Mouse (Mus musculus): ENCODE measurements around the gene Ms4a2. TPM values are rescaled to one million over a fixed set of nuclear protein-coding genes. Genes with fewer than 3 reads are reported as not detected.

The Ms4a2 gene
- total and polyA plus RNA-seq, 3 experiments, result 0.21 to 0.53 (median 0.39) TPM

DNA sequence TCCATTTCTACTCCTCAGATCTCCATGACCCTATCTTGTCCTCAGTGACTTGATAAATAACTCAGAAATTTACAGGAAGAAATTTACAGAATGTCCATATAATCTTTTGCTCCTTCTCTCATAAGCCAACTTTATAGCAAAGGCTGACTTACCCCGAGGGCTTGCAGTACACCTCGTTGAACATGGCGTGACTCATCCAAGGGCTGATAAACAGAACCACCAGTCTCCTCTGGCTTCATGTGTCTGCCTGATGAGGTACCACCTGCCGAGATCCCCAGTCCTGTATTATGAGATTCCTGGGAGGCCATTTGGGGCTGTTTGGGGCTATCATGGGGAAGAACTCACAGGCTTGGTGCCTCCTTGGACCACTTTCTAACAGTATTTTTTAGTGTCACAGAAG, 15.5 kb upstream of the Ms4a2 start:
- Histone ChIP-seq H3K36me3 (replicated peaks in 1 of 2; ENCODE audit: control insufficient read depth in 1 of 2, insufficient read depth in 1 of 2, low read length in 1 of 2) (no peaks in the 10 kb centered on the region), H3K27ac (ENCODE audit: insufficient read depth, low read depth) (no peak overlapping the region), H3K9me3 (replicated peaks; ENCODE audit: low read length) (no peaks in the 10 kb centered on the region), H3K9ac (ENCODE audit: insufficient read depth, low read depth) (no peak overlapping the region), H3K4me2 (ENCODE audit: insufficient read depth, low read depth, poor library complexity, severe bottlenecking) (no peak overlapping the region), H3K4me1 (ENCODE audit: control insufficient read depth in 1 of 2, insufficient read depth in 2 of 2) (no peaks in the 10 kb centered on the region), H3K27me3 (replicated peaks) (no peaks in the 10 kb centered on the region), H3K79me2 (replicated peaks; ENCODE audit: control insufficient read depth, extremely low read depth, insufficient read depth, poor library complexity, severe bottlenecking) (no peaks in the 10 kb centered on the region), H3K4me3 (replicated peaks in 1 of 3; ENCODE audit: low read depth in 2 of 3, low read length in 2 of 3, poor library complexity in 1 of 3) (no peak overlapping the region)
- no peak for DNase-seq (ENCODE audit: extremely low read depth)
- dilution Hi-C loops (cut with MboI; ENCODE audit: extremely low pct_ligation_motif_present, extremely low pct_unique_long_range_greater_than_20kb, low sequenced_read_pairs) (no loop called here), in situ Hi-C loops (cut with MboI; ENCODE audit: low pct_ligation_motif_present, low pct_unique_long_range_greater_than_20kb, low sequenced_read_pairs) (no loop called here)
- TF ChIP-seq IRF4 (IDR thresholded peaks at IDR 0.05; ENCODE audit: low read depth, low read length), result no peak
- no peak for TF ChIP-seq BHLHE40 (IDR thresholded peaks at IDR 0.05; ENCODE audit: low read depth, low read length)
- no peak for TF ChIP-seq ZNF384 (IDR thresholded peaks at IDR 0.05; ENCODE audit: low read depth, low read length)
- no peak for TF ChIP-seq TBP (conservative IDR thresholded peaks at IDR 0.05; ENCODE audit: low read depth, low read length)
- TF ChIP-seq POLR2AphosphoS2 (IDR thresholded peaks at IDR 0.05; ENCODE audit: low read depth, low read length), result no peak
- TF ChIP-seq ETS1 (conservative IDR thresholded peaks at IDR 0.05; ENCODE audit: low read depth, low read length), result no peak
- TF ChIP-seq JUND (conservative IDR thresholded peaks at IDR 0.05; ENCODE audit: low read depth, low read length), result no peak
- no peak for TF ChIP-seq HCFC1 (IDR thresholded peaks at IDR 0.05; ENCODE audit: low read depth, low read length)
- no peak for TF ChIP-seq EP300 (IDR thresholded peaks at IDR 0.05; ENCODE audit: low read length)
- TF ChIP-seq ZMIZ1 (IDR thresholded peaks at IDR 0.05; ENCODE audit: low read depth, low read length), result no peak

DNA sequence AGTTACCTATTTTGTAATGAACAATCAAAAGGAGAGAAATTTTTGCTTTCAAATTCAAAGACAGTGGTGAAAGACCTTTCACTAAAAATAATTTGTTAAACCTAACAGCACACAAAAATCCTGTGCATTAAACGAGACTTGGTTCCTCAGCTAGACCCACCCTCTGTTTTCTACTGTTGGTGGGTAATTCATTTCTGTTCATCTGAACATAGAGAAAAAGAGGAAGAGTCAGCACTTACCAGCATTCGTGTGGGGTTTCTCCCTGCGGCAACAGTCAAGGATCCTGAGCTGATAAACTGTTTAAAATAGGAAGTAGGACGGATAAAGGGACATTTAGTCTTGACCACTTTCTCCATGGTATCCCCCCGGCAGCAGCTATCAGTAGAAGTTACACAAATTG, 12.1 kb upstream of the Ms4a2 start:
- Histone ChIP-seq H3K4me2 (ENCODE audit: insufficient read depth, low read depth, poor library complexity, severe bottlenecking) (no peak overlapping the region), H3K9ac (ENCODE audit: insufficient read depth, low read depth) (no peak overlapping the region), H3K36me3 (replicated peaks in 1 of 2; ENCODE audit: control insufficient read depth in 1 of 2, insufficient read depth in 1 of 2, low read length in 1 of 2) (peaks cover 0 to 2% of the 10 kb centered on the region in 2 experiments), H3K27ac (ENCODE audit: insufficient read depth, low read depth) (no peak overlapping the region), H3K9me3 (replicated peaks; ENCODE audit: low read length) (no peaks in the 10 kb centered on the region), H3K4me3 (replicated peaks in 1 of 3; ENCODE audit: low read depth in 2 of 3, low read length in 2 of 3, poor library complexity in 1 of 3) (no peak overlapping the region), H3K4me1 (ENCODE audit: control insufficient read depth in 1 of 2, insufficient read depth in 2 of 2) (no peaks in the 10 kb centered on the region), H3K27me3 (replicated peaks) (no peaks in the 10 kb centered on the region), H3K79me2 (replicated peaks; ENCODE audit: control insufficient read depth, extremely low read depth, insufficient read depth, poor library complexity, severe bottlenecking) (no peaks in the 10 kb centered on the region)
- DNase-seq (ENCODE audit: extremely low read depth), result no peak
- dilution Hi-C loops (cut with MboI; ENCODE audit: extremely low pct_ligation_motif_present, extremely low pct_unique_long_range_greater_than_20kb, low sequenced_read_pairs) (no loop called here), in situ Hi-C loops (cut with MboI; ENCODE audit: low pct_ligation_motif_present, low pct_unique_long_range_greater_than_20kb, low sequenced_read_pairs) (no loop called here)
- TF ChIP-seq RAD21 (IDR thresholded peaks at IDR 0.05; ENCODE audit: low read depth, low read length) (no peak), SIN3A (IDR thresholded peaks at IDR 0.05; ENCODE audit: low read length) (no peak), MXI1 (IDR thresholded peaks at IDR 0.05; ENCODE audit: low read depth, low read length) (no peak), CHD2 (IDR thresholded peaks at IDR 0.05; ENCODE audit: low read length) (no peak), E2F4 (IDR thresholded peaks at IDR 0.05; ENCODE audit: insufficient replicate concordance, low read depth, low read length) (no peak), JUN (IDR thresholded peaks at IDR 0.05; ENCODE audit: insufficient read depth, low read depth, low read length) (no peak), MAZ (IDR thresholded peaks at IDR 0.05; ENCODE audit: low read depth, low read length) (no peak), KAT2A (IDR thresholded peaks at IDR 0.05; ENCODE audit: insufficient replicate concordance, low read length) (no peak), MAFK (IDR thresholded peaks at IDR 0.05; ENCODE audit: insufficient replicate concordance, low read length) (no peak), ELF1 (IDR thresholded peaks at IDR 0.05; ENCODE audit: low read depth, low read length) (no peak), SMC3 (IDR thresholded peaks at IDR 0.05; ENCODE audit: low read depth, low read length) (no peak), USF1 (IDR thresholded peaks at IDR 0.05; ENCODE audit: low read depth, low read length) (no peak)

Data from CH12.LX (cell line).